Mouse (Mus musculus) cortical plate, adult 2 months (tissue): ENCODE data around the gene Ctdspl.

ENCODE experiments used
- CTCF ChIP-seq: fragments of 200-500 bp; IDR thresholded peaks from 2 replicates; pipeline ENCODE4 v1.5.1; 2011; ENCODE audit warnings: mild to moderate bottlenecking, control low read depth, low read length; ENCODE audit not compliant: insufficient read depth; ENCODE audit errors: extremely low read depth
- POLR2A ChIP-seq: fragments of 200-500 bp; IDR thresholded peaks from 2 replicates; pipeline ENCODE4 v1.6.1; 2011; ENCODE audit warnings: mild to moderate bottlenecking, low read length, control low read depth; ENCODE audit not compliant: insufficient read depth; ENCODE audit errors: extremely low read depth

DNA sequence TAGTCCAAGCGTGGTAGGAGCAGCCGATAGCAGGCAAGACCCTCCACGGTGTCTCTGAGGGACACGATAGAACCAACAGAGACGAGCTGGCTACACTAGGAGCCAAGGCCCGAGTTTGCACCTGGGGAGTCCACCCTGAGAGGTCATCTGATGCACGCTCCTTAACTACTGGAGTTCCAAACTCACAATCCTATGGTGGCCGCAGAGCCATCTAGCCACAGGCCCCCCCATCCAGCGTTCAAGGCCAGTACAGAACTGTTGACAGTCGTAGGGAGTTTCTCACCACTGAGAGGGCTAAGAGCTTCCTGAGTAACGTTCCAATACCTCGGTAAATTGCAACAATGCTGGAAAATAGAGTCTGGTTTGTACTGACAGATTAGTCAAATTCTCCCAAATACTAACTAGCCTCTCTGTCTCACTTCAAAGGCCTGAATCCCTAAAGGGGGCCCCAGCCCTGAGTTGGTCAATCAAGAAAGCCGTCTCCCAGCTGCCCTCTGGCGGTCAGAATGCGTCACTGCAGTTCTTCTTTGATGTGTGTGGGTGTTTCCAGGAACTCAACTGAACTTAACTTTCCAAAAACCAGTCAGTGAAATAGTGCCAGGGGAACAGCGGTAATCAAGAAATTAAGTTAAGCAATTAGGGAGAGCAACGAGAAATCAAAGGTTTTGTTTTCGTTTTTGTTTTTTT, 18.2 kb upstream of the Ctdspl start:
- TF ChIP-seq CTCF, result peak; percentile 89
- TF ChIP-seq POLR2A, result no peak
